Mouse (Mus musculus) bone marrow macrophage, adult 2 months (primary cell): ENCODE data around the gene Btbd9.

Source experiments
- CTCF ChIP-seq: IDR thresholded peaks from 2 replicates; pipeline ENCODE4 v1.5.1; 2012; ENCODE audit warnings: low read depth, mild to moderate bottlenecking, low read length, moderate library complexity
- POLR2A ChIP-seq: IDR thresholded peaks from 2 replicates; pipeline ENCODE4 v1.6.1; 2012; ENCODE audit warnings: mild to moderate bottlenecking, low read depth, low read length, borderline replicate concordance

DNA sequence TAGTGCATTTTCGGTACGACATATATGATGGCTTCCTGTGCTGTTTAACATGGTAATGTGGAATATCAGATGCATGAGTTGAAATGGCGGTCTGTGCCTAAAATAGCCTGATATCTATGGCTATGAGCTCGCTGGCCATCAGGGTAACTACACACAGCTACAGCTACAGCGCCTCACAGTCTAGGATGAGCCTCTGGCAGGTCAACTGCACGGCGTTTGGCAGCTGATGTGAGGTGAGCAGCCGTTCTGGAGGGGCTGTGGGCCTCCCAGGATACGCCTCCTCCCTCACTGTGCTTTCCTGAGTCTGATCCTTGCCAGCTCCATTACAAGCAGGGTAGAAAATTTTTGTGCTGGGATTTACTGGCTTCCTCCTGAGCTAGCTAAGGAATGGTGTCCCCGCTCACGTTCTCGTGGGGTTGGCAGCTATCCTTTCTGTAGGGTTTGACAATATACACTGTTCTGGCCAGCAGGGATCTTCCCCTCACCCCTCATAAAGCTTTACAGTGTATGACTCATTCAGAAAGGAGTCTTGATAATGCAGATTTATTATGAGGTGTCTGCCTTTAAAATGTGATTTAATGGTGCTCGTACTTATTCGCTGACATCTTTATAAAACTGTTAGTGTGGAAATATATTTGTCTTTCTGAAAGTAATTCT is 331.5 kb downstream of the Btbd9 start:
- TF ChIP-seq CTCF (no peak), POLR2A (no peak)
